Mouse (Mus musculus) liver, embryonic 15.5 days (tissue): ENCODE results near the gene Pknox2. TPM values are rescaled to one million over a fixed set of nuclear protein-coding genes. Genes with fewer than 3 reads are reported as not detected.
A peak's percentile ranks its signal among the peaks of the same experiment; 100 is the strongest.

Experiments
- ATAC-seq: fragments of 200-750 bp; cut with Nextera tagmentation; 2 replicates; pipeline ENCODE4 v1.8.0; 2017; ENCODE audit warnings: moderate number of reproducible peaks, mild to moderate bottlenecking, moderate library complexity; ENCODE audit not compliant: insufficient read depth
- H3K27ac ChIP-seq: fragments of 300-500 bp; sonication (generic); replicated peaks from 2 replicates; pipeline ENCODE4 v1.5.1; 2015; ENCODE audit warnings: mild to moderate bottlenecking, inconsistent platforms
- H3K27me3 ChIP-seq: fragments of 300-500 bp; sonication (generic); 2 replicates; pipeline ENCODE4 v1.6.1; 2015; ENCODE audit warnings: mild to moderate bottlenecking, inconsistent platforms
- H3K36me3 ChIP-seq: fragments of 300-500 bp; sonication (generic); replicated peaks from 2 replicates; pipeline ENCODE4 v1.6.1; 2015; ENCODE audit warnings: moderate library complexity, mild to moderate bottlenecking, inconsistent platforms
- H3K4me1 ChIP-seq: fragments of 300-500 bp; sonication (generic); replicated peaks from 2 replicates; pipeline ENCODE4 v1.6.1; 2015; ENCODE audit warnings: inconsistent platforms
- H3K4me2 ChIP-seq: fragments of 300-500 bp; sonication (generic); 2 replicates; pipeline ENCODE4 v1.6.1; 2015; ENCODE audit warnings: moderate library complexity, mild to moderate bottlenecking, inconsistent platforms
- H3K4me3 ChIP-seq: fragments of 300-500 bp; sonication (generic); replicated peaks from 2 replicates; pipeline ENCODE4 v1.5.1; 2015; ENCODE audit warnings: mild to moderate bottlenecking, inconsistent platforms
- H3K9ac ChIP-seq: fragments of 300-500 bp; sonication (generic); 2 replicates; pipeline ENCODE4 v1.6.1; 2015; ENCODE audit warnings: moderate library complexity, mild to moderate bottlenecking, inconsistent platforms
- H3K9me3 ChIP-seq: fragments of 300-500 bp; sonication (generic); replicated peaks from 2 replicates; pipeline ENCODE4 v1.6.1; 2016; ENCODE audit warnings: inconsistent platforms
- whole genome bisulfite sequencing: fragments of 180-500 bp; shearing (Covaris S2); methylation state at CpG from one replicate; pipeline ENCODE4 v1.1.7; 2015; ENCODE audit warnings: mixed read lengths; ENCODE audit not compliant: insufficient replicate concordance; 5-methylcytosine and 5-hydroxymethylcytosine counted together
- polyA plus RNA-seq: library from polyadenylated mRNA; unstranded; fragments of >200 nt; fragmentation: Nextera tagmentation; extraction: Ambion mirVana; gene quantifications from 2 replicates; pipeline ENCODE4 v1.2.1, GENCODE M21; 2015

Gene Pknox2
- polyA plus RNA-seq, 1 experiment from 2014 or later = 0.44 TPM

DNA sequence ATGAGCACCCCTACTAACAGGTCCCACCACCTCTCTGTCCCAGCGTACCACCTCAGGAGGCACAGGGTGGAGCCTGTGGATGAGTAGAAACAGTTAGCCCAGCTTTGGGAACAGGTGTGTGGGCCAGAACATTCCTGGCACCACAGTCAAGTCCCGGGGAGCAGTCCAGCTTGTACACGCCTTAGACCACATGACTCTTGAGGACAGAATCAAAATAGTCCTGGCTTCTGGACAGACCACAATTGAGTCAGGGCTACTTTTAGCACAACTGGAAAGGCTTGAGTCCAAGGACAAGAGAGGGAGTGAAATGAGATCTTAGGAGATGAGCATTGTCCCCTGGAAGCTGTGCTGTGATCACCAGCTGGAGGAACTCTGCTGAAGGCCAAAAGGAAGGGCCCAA is 248.6 kb downstream of the Pknox2 start:
- ATAC-seq = no peak
- no peaks in the 10 kb centered on the region for H3K27me3 ChIP-seq
- WGBS = 64% methylated on average over 3 of the region's 3 CpGs

GRCm38 (mm10) chr9:36895009-36895693 is 252.1 kb downstream of the Pknox2 start:
- Histone ChIP-seq H3K27me3 (no peaks in the 10 kb centered on the region), H3K27ac (no peak overlapping the region), H3K4me2 (no peak overlapping the region), H3K4me1 (no peaks in the 10 kb centered on the region), H3K4me3 (no peak overlapping the region), H3K36me3 (no peaks in the 10 kb centered on the region), H3K9me3 (no peaks in the 10 kb centered on the region), H3K9ac (no peak overlapping the region)
- WGBS = 68% methylated on average over 8 of the region's 8 CpGs
- ATAC-seq = no peak

More for the DNA sequence above, 248.6 kb downstream of the Pknox2 start:
- Histone ChIP-seq H3K9me3 (no peaks in the 10 kb centered on the region), H3K9ac (no peak overlapping the region), H3K4me3 (no peak overlapping the region), H3K36me3 (no peaks in the 10 kb centered on the region), H3K27ac (no peak overlapping the region), H3K4me1 (no peaks in the 10 kb centered on the region), H3K4me2 (no peak overlapping the region)

DNA sequence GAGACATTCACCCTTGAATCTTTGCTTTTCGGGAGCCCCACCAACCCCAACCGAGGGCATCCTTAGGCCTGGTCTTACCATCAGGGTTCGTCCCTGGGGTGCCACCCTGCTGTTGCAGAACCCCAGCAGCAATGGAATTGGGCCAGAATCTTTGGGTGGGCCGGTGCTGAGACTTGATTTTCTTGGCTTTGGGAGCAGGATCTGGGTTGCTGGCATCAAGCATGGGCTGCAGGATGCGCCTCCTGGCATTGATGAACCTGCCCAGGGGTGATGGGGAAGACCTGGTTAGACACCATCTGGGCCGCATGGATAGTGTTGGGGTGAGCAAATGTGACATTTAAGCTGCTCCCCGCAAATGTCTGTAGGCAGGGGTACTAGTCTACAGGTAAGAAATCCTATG is 253.0 kb downstream of the Pknox2 start:
- H3K27ac ChIP-seq = no peak overlapping the region
- no peaks in the 10 kb centered on the region for H3K27me3 ChIP-seq
- no peak for ATAC-seq
- H3K9ac ChIP-seq = no peak overlapping the region
- no peak overlapping the region for H3K4me2 ChIP-seq
- 57% methylated on average over 7 of the region's 7 CpGs for WGBS
- H3K36me3 ChIP-seq = no peaks in the 10 kb centered on the region
- no peaks in the 10 kb centered on the region for H3K9me3 ChIP-seq
- H3K4me1 ChIP-seq = no peaks in the 10 kb centered on the region
- no peak overlapping the region for H3K4me3 ChIP-seq

DNA sequence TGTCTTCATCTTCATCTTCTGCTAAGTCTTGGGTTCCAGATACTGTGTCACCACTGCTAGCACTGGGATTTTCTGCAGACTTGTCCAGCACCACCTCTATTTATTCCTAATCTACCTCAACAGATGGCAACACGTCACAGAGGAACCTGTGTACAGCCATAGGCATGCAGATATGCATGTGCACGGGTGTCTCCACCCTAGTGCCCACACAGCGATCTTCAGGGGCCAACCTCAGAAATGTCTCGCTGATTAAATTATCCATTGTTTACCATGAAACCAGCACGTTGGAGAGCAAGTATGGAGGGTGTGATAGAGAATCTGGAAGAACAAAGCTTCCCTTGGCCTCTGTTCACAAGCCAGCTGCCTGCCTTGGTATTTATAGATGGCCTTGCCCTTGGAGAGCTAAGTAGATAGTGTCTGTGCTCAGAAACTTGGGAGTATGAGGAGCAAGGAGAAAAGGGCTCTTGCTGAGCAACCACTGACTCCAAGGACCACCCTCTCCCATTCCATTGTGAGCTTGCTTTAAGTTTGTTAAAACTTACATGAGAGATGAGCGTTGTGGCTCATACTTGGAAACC is 253.7 kb downstream of the Pknox2 start:
- Histone ChIP-seq H3K4me1 (no peaks in the 10 kb centered on the region), H3K27ac (no peak overlapping the region), H3K4me2 (no peak overlapping the region), H3K9me3 (no peaks in the 10 kb centered on the region), H3K4me3 (no peak overlapping the region), H3K36me3 (no peaks in the 10 kb centered on the region), H3K27me3 (no peaks in the 10 kb centered on the region), H3K9ac (no peak overlapping the region)
- WGBS = 41% methylated on average over 6 of the region's 6 CpGs
- ATAC-seq = peak; percentile 68

GRCm38 (mm10) chr9:36890552-36890951 is 256.7 kb downstream of the Pknox2 start:
- no peak overlapping the region for H3K4me2 ChIP-seq
- no peaks in the 10 kb centered on the region for H3K4me1 ChIP-seq
- no peaks in the 10 kb centered on the region for H3K36me3 ChIP-seq
- no peak overlapping the region for H3K9ac ChIP-seq
- no peaks in the 10 kb centered on the region for H3K27me3 ChIP-seq
- no peak overlapping the region for H3K27ac ChIP-seq
- ATAC-seq = no peak
- 21% methylated on average over 4 of the region's 4 CpGs for WGBS
- no peak overlapping the region for H3K4me3 ChIP-seq
- H3K9me3 ChIP-seq = no peaks in the 10 kb centered on the region

GRCm38 (mm10) chr9:36885237-36885636 is 262.0 kb downstream of the Pknox2 start:
- H3K4me1 ChIP-seq = no peaks in the 10 kb centered on the region

GRCm38 (mm10) chr9:36883569-36883968 is 263.6 kb downstream of the Pknox2 start:
- ATAC-seq = no peak
- H3K9ac ChIP-seq = no peak overlapping the region
- no peaks in the 10 kb centered on the region for H3K4me1 ChIP-seq
- no peak overlapping the region for H3K4me3 ChIP-seq
- no peaks in the 10 kb centered on the region for H3K27me3 ChIP-seq
- H3K4me2 ChIP-seq = no peak overlapping the region
- WGBS = 35% methylated on average over 3 of the region's 3 CpGs
- H3K27ac ChIP-seq = no peak overlapping the region
- H3K9me3 ChIP-seq = no peaks in the 10 kb centered on the region
- H3K36me3 ChIP-seq = no peaks in the 10 kb centered on the region

More at GRCm38 (mm10) chr9:36885237-36885636, 262.0 kb downstream of the Pknox2 start:
- H3K4me3 ChIP-seq = no peak overlapping the region
- H3K9ac ChIP-seq = no peak overlapping the region
- 52% methylated on average over 3 of the region's 3 CpGs for WGBS
- H3K27ac ChIP-seq = no peak overlapping the region
- no peaks in the 10 kb centered on the region for H3K27me3 ChIP-seq
- H3K4me2 ChIP-seq = no peak overlapping the region
- no peaks in the 10 kb centered on the region for H3K9me3 ChIP-seq
- H3K36me3 ChIP-seq = no peaks in the 10 kb centered on the region
- no peak for ATAC-seq

DNA sequence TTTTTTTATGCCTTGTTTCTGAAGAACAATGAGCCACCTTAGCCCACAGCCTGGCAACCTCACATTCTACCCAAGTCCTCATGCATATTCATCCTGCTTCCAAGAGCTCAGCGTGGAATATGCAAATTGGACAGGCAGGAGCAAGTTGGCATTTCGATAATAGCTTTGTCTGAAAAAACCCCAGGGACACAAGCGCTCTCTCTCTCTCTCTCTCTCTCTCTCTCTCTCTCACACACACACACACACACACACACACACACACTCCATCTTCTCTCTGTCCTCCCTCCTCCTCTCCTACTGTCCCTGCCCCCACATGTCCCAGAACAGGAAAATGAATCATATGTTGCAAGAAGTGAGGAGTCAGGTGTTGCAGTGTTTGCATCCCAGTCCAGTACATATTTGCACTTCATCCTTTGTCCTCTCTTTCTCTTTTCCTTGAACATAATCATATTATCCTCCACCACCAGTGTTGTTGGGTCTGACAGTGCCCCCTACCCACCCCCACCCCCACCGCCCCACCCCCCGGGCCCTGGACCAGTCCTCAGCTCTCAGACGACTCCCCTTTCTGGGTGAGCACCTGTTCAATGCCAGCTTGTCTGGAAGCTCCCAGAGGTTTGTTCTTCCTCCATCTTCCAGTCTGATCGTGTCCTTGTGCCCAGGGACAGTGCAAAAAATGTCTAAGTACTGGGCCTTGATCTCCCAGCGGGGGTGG is 265.0 kb downstream of the Pknox2 start:
- no peak overlapping the region for H3K4me2 ChIP-seq
- H3K36me3 ChIP-seq = no peaks in the 10 kb centered on the region
- WGBS = 38% methylated on average over 8 of the region's 8 CpGs
- H3K4me1 ChIP-seq = no peaks in the 10 kb centered on the region
- no peak overlapping the region for H3K9ac ChIP-seq
- no peaks in the 10 kb centered on the region for H3K9me3 ChIP-seq
- no peaks in the 10 kb centered on the region for H3K27me3 ChIP-seq
- no peak overlapping the region for H3K4me3 ChIP-seq
- H3K27ac ChIP-seq = no peak overlapping the region
- ATAC-seq = no peak

DNA sequence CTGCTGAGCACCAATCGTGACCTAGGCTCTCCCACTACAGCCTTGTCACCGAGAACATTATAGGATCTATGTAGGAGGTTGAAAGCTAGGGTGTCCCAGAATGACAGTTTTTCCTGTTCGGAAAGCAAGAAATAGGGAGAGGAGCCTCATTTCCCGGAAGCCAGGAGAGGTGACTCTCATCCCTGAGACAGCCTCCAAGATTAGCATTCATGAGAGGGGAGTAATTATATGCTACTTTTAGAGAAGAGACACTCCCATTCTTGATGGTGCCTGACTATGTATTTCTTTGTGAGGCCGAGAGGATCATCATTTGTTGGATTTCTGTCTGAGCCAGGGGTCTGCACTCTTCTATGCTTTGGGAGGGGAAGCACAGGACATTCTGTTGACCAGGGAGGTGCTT is 265.6 kb downstream of the Pknox2 start:
- no peak for ATAC-seq
- H3K9ac ChIP-seq = no peak overlapping the region
- no peak overlapping the region for H3K4me2 ChIP-seq
- WGBS = 54% methylated on average over 5 of the region's 5 CpGs
- H3K27me3 ChIP-seq = no peaks in the 10 kb centered on the region
- no peak overlapping the region for H3K4me3 ChIP-seq
- no peaks in the 10 kb centered on the region for H3K4me1 ChIP-seq
- no peaks in the 10 kb centered on the region for H3K36me3 ChIP-seq
- H3K9me3 ChIP-seq = no peaks in the 10 kb centered on the region
- H3K27ac ChIP-seq = no peak overlapping the region

DNA sequence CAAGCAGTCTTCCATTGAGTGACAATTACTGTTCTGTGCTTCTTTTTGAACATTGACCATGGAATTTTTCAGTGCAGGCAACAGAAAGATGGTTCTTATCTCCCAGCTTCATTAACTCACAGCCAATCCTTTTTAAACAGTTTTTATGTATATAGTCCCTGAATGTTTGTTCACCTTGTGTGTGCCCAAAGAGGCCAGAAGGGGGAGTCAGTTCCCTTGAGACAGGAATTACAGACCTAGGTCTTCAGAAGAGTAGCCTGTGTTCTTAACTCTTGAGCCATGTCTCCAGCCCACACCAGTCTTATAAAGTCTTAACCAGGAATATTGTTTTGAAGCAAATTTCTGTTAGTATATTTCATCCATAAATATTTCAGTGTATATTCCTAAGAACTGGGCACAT is 270.4 kb downstream of the Pknox2 start:
- no peak for ATAC-seq
- no peaks in the 10 kb centered on the region for H3K9me3 ChIP-seq
- no peak overlapping the region for H3K9ac ChIP-seq
- no peaks in the 10 kb centered on the region for H3K27me3 ChIP-seq
- H3K27ac ChIP-seq = no peak overlapping the region
- no peaks in the 10 kb centered on the region for H3K4me1 ChIP-seq
- H3K36me3 ChIP-seq = no peaks in the 10 kb centered on the region
- H3K4me3 ChIP-seq = no peak overlapping the region
- no peak overlapping the region for H3K4me2 ChIP-seq

- H3K9me3 ChIP-seq = no peaks in the 10 kb centered on the region
- no peaks in the 10 kb centered on the region for H3K36me3 ChIP-seq
- no peak overlapping the region for H3K27ac ChIP-seq
- no peaks in the 10 kb centered on the region for H3K4me1 ChIP-seq
- H3K9ac ChIP-seq = no peak overlapping the region
- no peak for ATAC-seq
- WGBS = 65% methylated on average over 5 of the region's 5 CpGs
- no peak overlapping the region for H3K4me2 ChIP-seq
- no peaks in the 10 kb centered on the region for H3K27me3 ChIP-seq
- H3K4me3 ChIP-seq = no peak overlapping the region
These were observed 270.9 kb downstream of the Pknox2 start for GRCm38 (mm10) chr9:36876313-36876712.
